Mouse (Mus musculus): Measurements from ENCODE around the gene Vmn2r85. TPM values are rescaled to one million over a fixed set of nuclear protein-coding genes. Genes with fewer than 3 reads are reported as not detected.

Gene Vmn2r85
- total RNA-seq (2023) = not detected

DNA sequence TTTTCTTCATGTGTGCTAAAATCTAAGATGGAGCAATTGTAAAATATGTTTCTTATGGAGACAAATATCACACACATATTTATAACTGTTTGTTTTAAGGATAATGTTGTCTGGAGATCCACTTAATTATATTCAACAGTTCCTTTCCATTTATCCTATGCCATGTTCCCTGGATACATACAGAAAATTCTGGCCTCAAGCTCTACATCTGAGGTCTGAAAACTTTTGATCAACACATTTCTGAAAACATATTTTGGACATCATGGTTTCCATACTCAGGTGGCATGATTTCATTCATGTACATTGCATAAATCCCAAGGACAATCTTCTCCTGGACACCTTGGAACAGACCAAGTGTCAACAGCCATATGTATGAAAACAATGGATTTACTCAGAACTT, at the start of gene Vmn2r85:
Vmn2r85 (minus strand) TSS at position 101 of the 400 bp plus-strand sequence.

DNA sequence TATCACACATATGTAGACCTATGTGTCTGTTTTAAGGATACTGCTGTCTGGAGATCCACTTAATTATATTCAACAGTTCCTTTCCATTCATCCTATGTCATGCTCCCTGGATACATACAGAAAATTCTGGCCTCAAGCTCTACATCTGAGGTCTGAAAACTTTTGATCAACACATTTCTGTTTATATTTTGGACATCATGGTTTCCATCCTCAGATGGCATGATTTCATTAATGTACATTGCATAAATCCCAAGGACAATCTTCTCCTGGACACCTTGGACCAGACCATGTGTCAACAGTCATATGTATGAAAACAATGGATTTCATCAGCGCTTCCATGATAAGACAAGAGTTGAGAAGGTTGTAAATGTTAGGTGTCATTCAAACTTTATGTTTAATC, 26.4 kb upstream of the Vmn2r85 start, which contains the start of gene Vmn2r86:
Vmn2r86 (minus strand) TSS at position 101 of the 400 bp plus-strand sequence.

DNA sequence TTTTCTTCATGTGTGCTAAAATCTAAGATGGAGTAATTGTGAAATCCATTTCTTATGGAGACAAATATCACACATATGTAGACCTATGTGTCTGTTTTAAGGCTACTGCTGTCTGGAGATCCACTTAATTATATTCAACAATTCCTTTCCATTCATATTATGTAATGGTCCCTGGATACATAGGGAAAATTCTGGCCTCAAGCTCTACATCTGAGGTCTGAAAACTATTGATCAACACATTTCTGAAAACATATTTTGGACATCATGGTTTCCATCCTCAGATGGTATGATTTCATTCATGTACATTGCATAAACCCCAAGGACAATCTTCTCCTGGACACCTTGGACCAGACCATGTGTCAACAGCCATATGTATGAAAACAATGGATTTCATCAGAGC, 35.3 kb downstream of the Vmn2r85 start, which contains the start of gene Vmn2r84:
Vmn2r84 (minus strand) TSS at position 101 of the 400 bp plus-strand sequence.

Other genes starting within 250 kb of the Vmn2r85 start
- gene Olfr826, start 245.5 kb downstream of the Vmn2r85 start, total RNA-seq (2023) = not detected
- not detected for gene Olfr827, start 215.3 kb downstream of the Vmn2r85 start, total RNA-seq (2023)
- not detected for gene Neurod4, start 149.5 kb downstream of the Vmn2r85 start, total RNA-seq (2023)
- 124 TPM for gene Tespa1, start 106.8 kb downstream of the Vmn2r85 start, total RNA-seq (2023)
- not detected for gene Vmn2r84, start 35.4 kb downstream of the Vmn2r85 start, total RNA-seq (2023)
- not detected for gene Vmn2r86, start 26.3 kb upstream of the Vmn2r85 start, total RNA-seq (2023)
- gene Vmn2r87, start 67.7 kb upstream of the Vmn2r85 start, total RNA-seq (2023) = not detected

All from CD4-positive naive resting alpha-beta T cell, adult 57 days (primary cell).